Mouse (Mus musculus): Measurements from ENCODE around the gene Washc2. TPM values are rescaled to one million over a fixed set of nuclear protein-coding genes. Genes with fewer than 3 reads are reported as not detected.

Gene Washc2
- polyA plus RNA-seq (2014; fragmentation: Illumina TruSeq; extraction: RNeasy Lipid Tissue Mini Kit (QIAGEN cat#74804); ENCODE audit: low replicate concordance), result 28.8 TPM

GRCm38 (mm10) chr6:116207729-116208534 lies at the start of gene Washc2:
TSS of gene Washc2 (plus strand) at chr6:116208038.

GRCm38 (mm10) chr6:116193394-116194393 lies 14.1 kb upstream of the Washc2 start, which contains the start of gene Tmcc1:
TSS of gene Tmcc1 (minus strand) at chr6:116193486.

DNA sequence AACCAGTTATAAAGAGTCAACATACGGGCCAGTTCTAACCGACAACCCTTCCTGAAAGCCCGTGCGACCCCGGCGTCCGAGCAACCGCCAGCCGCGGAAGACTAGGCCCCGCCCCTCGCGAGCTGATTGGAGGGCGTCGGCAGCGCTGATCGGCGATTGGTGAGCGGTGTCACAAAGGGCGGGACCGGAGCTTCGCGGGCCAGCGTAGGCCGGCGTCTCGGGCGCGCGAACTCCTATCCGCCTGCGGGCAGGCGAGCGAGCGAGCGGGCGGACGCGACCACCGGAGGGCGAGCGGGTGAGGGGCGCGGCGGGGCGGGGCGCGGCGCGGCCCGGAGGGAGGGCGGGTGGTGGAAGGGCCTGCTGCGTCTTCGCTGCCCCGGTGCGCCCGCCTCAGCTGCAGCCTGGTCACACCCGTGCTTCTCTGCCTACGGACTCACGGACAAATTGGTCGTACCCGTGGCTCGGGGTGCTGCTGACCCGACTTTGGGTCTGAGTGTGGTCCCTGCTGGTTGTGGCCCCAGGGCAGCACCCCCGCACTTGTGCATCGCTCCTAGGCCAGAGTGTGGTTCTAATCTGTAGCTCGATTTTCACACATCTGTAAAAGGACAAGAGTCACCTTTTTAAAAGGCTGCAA lies 56.3 kb downstream of the Washc2 start, which contains the start of gene Zfand4:
Gene Zfand4 (plus strand): TSS at position 205 of the 634 bp plus-strand sequence.

Other genes starting within 250 kb of the Washc2 start
- 0.19 TPM for gene Plxnd1, start 213.0 kb upstream of the Washc2 start, polyA plus RNA-seq (2014; fragmentation: Illumina TruSeq; extraction: RNeasy Lipid Tissue Mini Kit (QIAGEN cat#74804); ENCODE audit: low replicate concordance)
- gene Tmcc1, start 14.6 kb upstream of the Washc2 start, polyA plus RNA-seq (2014; fragmentation: Illumina TruSeq; extraction: RNeasy Lipid Tissue Mini Kit (QIAGEN cat#74804); ENCODE audit: low replicate concordance), result 27.4 TPM
- gene Zfand4, start 56.2 kb downstream of the Washc2 start, polyA plus RNA-seq (2014; fragmentation: Illumina TruSeq; extraction: RNeasy Lipid Tissue Mini Kit (QIAGEN cat#74804); ENCODE audit: low replicate concordance), result 1.9 TPM
- gene March8, start 130.0 kb downstream of the Washc2 start, polyA plus RNA-seq (2014; fragmentation: Illumina TruSeq; extraction: RNeasy Lipid Tissue Mini Kit (QIAGEN cat#74804); ENCODE audit: low replicate concordance), result 197 TPM

All from small intestine, adult 10 weeks (tissue).